Mouse (Mus musculus) neural tube, embryonic 10.5 days (tissue): Measurements from ENCODE around the gene Xlr.
"Not testable (repeated sequence)": the region's sequence is repeated elsewhere in the genome, so short reads cannot be mapped to it uniquely, and the experiment has no call there.

Experiments
- DNase-seq: peaks from one replicate; pipeline ENCODE4 v3.0.0-alpha.2; 2017; ENCODE audit warnings: low spot score; ENCODE audit errors: extremely low spot score

Xlr gene

GRCm38 (mm10) chrX:53797519-53797918, at the start of gene Xlr:
Gene Xlr, minus strand, starts transcription at chrX:53797706.
- not testable (repeated sequence) for DNase-seq

GRCm38 (mm10) chrX:53799074-53799473, 1.6 kb upstream of the Xlr start:
- DNase-seq: no peak

GRCm38 (mm10) chrX:53776276-53776675, 21.2 kb downstream of the Xlr start, which contains the start of gene Zfp36l3:
Gene Zfp36l3, minus strand, starts transcription at chrX:53776394.
- DNase-seq: no peak

- no peak for DNase-seq
Measured at GRCm38 (mm10) chrX:53757736-53758135, 39.8 kb downstream of the Xlr start, which contains the start of gene 1700013H16Rik. Gene 1700013H16Rik, minus strand, starts transcription at chrX:53757831.

GRCm38 (mm10) chrX:53752851-53753250, 44.7 kb downstream of the Xlr start:
- DNase-seq: no peak

- DNase-seq: no peak
Measured at GRCm38 (mm10) chrX:53728967-53729366, 68.5 kb downstream of the Xlr start.
